Mouse (Mus musculus) right cerebral cortex, postnatal 4 days (tissue): ENCODE results near the gene 1110032A03Rik.

ENCODE experiments used
- DNase-seq: peaks from one replicate; pipeline ENCODE4 v3.0.0-alpha.2; 2022

Gene 1110032A03Rik

GRCm38 (mm10) chr9:50770011-50770410, 5.3 kb downstream of the 1110032A03Rik start:
- no peak for DNase-seq

- DNase-seq = peak; percentile 98
Observed at GRCm38 (mm10) chr9:50768107-50769002, 7.0 kb downstream of the 1110032A03Rik start, which contains the start of gene Fdxacb1. TSS of gene Fdxacb1 (plus strand) at chr9:50768236.

- DNase-seq = no peak
Observed at GRCm38 (mm10) chr9:50767531-50768106, 7.7 kb downstream of the 1110032A03Rik start.

- DNase-seq = peak; percentile 29
Observed at GRCm38 (mm10) chr9:50763331-50763730, 12.0 kb downstream of the 1110032A03Rik start.

- no peak for DNase-seq
Observed at GRCm38 (mm10) chr9:50761520-50762243, 13.6 kb downstream of the 1110032A03Rik start.

- no peak for DNase-seq
Observed at GRCm38 (mm10) chr9:50756711-50757110, 18.6 kb downstream of the 1110032A03Rik start.

GRCm38 (mm10) chr9:50753947-50754346, 21.4 kb downstream of the 1110032A03Rik start:
- DNase-seq = no peak

- DNase-seq = peak; percentile 46
Observed at GRCm38 (mm10) chr9:50752784-50753615, 22.3 kb downstream of the 1110032A03Rik start.

GRCm38 (mm10) chr9:50752054-50752602, 23.2 kb downstream of the 1110032A03Rik start, which contains the start of gene Hspb2:
TSS of gene Hspb2 (minus strand) at chr9:50752354.
- no peak for DNase-seq

GRCm38 (mm10) chr9:50751323-50751722, 24.0 kb downstream of the 1110032A03Rik start, which contains the start of gene Cryab:
TSS of gene Cryab (plus strand) at chr9:50751325.
- DNase-seq = no peak

- no peak for DNase-seq
Observed at GRCm38 (mm10) chr9:50750706-50751105, 24.6 kb downstream of the 1110032A03Rik start.

- peak; percentile 29 for DNase-seq
Observed at GRCm38 (mm10) chr9:50746214-50746677, 29.1 kb downstream of the 1110032A03Rik start, which contains the start of gene 2310030G06Rik. TSS of gene 2310030G06Rik (minus strand) at chr9:50746536.

- DNase-seq = no peak
Observed at GRCm38 (mm10) chr9:50745806-50746205, 29.5 kb downstream of the 1110032A03Rik start.

- no peak for DNase-seq
Observed at GRCm38 (mm10) chr9:50742744-50743143, 32.6 kb downstream of the 1110032A03Rik start.

- no peak for DNase-seq
Observed at GRCm38 (mm10) chr9:50742261-50742660, 33.1 kb downstream of the 1110032A03Rik start.

GRCm38 (mm10) chr9:50740867-50741784, 34.2 kb downstream of the 1110032A03Rik start:
- no peak for DNase-seq

- peak; percentile 82 for DNase-seq
Observed at GRCm38 (mm10) chr9:50738914-50739870, 36.1 kb downstream of the 1110032A03Rik start, which contains the start of gene Dixdc1. TSS of gene Dixdc1 (minus strand) at chr9:50739517.

GRCm38 (mm10) chr9:50734989-50735388, 40.3 kb downstream of the 1110032A03Rik start:
- DNase-seq = no peak

- no peak for DNase-seq
Observed at GRCm38 (mm10) chr9:50732560-50732959, 42.8 kb downstream of the 1110032A03Rik start.
